Mouse (Mus musculus) neural tube, embryonic 14.5 days (tissue): Measurements from ENCODE around the gene Nav1. TPM values are rescaled to one million over a fixed set of nuclear protein-coding genes. Genes with fewer than 3 reads are reported as not detected.
A peak's percentile ranks its signal among the peaks of the same experiment; 100 is the strongest.

Experiments
- ATAC-seq: fragments of 200-750 bp; cut with Nextera tagmentation; 2 replicates; pipeline ENCODE4 v1.8.0; 2017; ENCODE audit warnings: low read depth, mild to moderate bottlenecking, moderate TSS enrichment, moderate library complexity
- H3K27ac ChIP-seq: fragments of 300-500 bp; sonication (generic); 2 replicates; pipeline ENCODE4 v1.5.1; 2014; ENCODE audit warnings: low read depth, mild to moderate bottlenecking, control low read depth, low read length, moderate library complexity, mixed read lengths
- H3K27me3 ChIP-seq: fragments of 300-500 bp; sonication (generic); 2 replicates; pipeline ENCODE4 v1.6.1; 2014; ENCODE audit warnings: low read length; ENCODE audit not compliant: control insufficient read depth, insufficient read depth
- H3K36me3 ChIP-seq: fragments of 300-500 bp; sonication (generic); 2 replicates; pipeline ENCODE4 v1.6.1; 2014; ENCODE audit warnings: low read length, mixed read lengths; ENCODE audit not compliant: control insufficient read depth, insufficient read depth
- H3K4me1 ChIP-seq: fragments of 300-500 bp; sonication (generic); 2 replicates; pipeline ENCODE4 v1.6.1; 2014; ENCODE audit warnings: low read length; ENCODE audit not compliant: control insufficient read depth, insufficient read depth
- H3K4me2 ChIP-seq: fragments of 300-500 bp; sonication (generic); 2 replicates; pipeline ENCODE4 v1.6.1; 2014; ENCODE audit warnings: mild to moderate bottlenecking, low read depth, low read length, control low read depth
- H3K4me3 ChIP-seq: fragments of 300-500 bp; sonication (generic); 2 replicates; pipeline ENCODE4 v1.5.1; 2014; ENCODE audit warnings: low read depth, low read length, control low read depth, mixed read lengths
- H3K9ac ChIP-seq: fragments of 300-500 bp; sonication (generic); replicated peaks from 2 replicates; pipeline ENCODE4 v1.6.1; 2014; ENCODE audit warnings: low read depth, mild to moderate bottlenecking, control low read depth, low read length, mixed read lengths
- H3K9me3 ChIP-seq: fragments of 300-500 bp; sonication (generic); 2 replicates; pipeline ENCODE4 v1.6.1; 2016; ENCODE audit warnings: low read length; ENCODE audit not compliant: control insufficient read depth
- WGBS: fragments of 180-500 bp; shearing (Covaris S2); extraction: QIAGEN DNeasy Blood & Tissue Kit; methylation state at CpG from one replicate; pipeline ENCODE4 v1.1.7; 2014; 5-methylcytosine and 5-hydroxymethylcytosine counted together
- polyA plus RNA-seq: library from polyadenylated mRNA; unstranded; fragments of >200 nt; fragmentation: Nextera tagmentation; extraction: Ambion mirVana; gene quantifications from 2 replicates; pipeline ENCODE4 v1.2.1, GENCODE M21; 2014

Gene Nav1
- polyA plus RNA-seq, 1 experiment from 2014 or later: 64.9 TPM

- no peaks in the 10 kb centered on the region for H3K36me3 ChIP-seq
- H3K27me3 ChIP-seq: no peaks in the 10 kb centered on the region
- H3K4me3 ChIP-seq: no peak overlapping the region
- no peaks in the 10 kb centered on the region for H3K9me3 ChIP-seq
- 44% methylated on average over 3 of the region's 3 CpGs for WGBS
- no peak for ATAC-seq
- no peak overlapping the region for H3K27ac ChIP-seq
- peaks cover 38% of the 10 kb centered on the region for H3K4me1 ChIP-seq
- no peak overlapping the region for H3K9ac ChIP-seq
- H3K4me2 ChIP-seq: no peak overlapping the region
Observed at GRCm38 (mm10) chr1:135550886-135551285, 56.2 kb downstream of the Nav1 start.

DNA sequence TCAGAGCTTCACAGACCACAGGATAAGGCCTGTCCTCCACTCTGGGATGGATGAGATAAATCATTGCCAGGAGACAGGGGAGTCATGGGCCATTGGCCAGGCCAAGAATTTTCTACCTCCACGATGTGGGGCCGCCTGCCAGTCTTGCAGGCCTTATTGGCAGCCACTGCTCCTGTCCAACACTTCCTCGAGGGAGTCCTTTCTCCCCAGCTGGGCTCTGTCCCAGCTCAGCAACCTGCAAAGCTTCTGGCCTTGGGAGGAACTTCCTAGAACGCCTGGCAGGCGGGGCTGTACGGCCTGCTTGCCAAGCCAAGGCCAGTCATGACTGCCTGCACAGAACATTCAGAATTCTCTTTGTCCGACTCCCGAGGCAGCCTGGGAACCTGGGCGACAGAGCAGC lies 58.3 kb downstream of the Nav1 start:
- Histone ChIP-seq H3K27me3 (no peaks in the 10 kb centered on the region), H3K9ac (0 out of 2 replicates have a peak overlapping the region, but pooled peaks have one; percentile 16), H3K36me3 (no peaks in the 10 kb centered on the region), H3K9me3 (no peaks in the 10 kb centered on the region), H3K4me3 (no peak overlapping the region), H3K27ac (0 out of 2 replicates have a peak overlapping the region, but pooled peaks have one; percentile 12), H3K4me2 (no peak overlapping the region), H3K4me1 (peaks cover 18% of the 10 kb centered on the region)
- 40% methylated on average over 9 of the region's 9 CpGs for WGBS
- no peak for ATAC-seq

- H3K36me3 ChIP-seq: no peaks in the 10 kb centered on the region
- H3K9ac ChIP-seq: no peak overlapping the region
Observed at GRCm38 (mm10) chr1:135546099-135546498, 61.0 kb downstream of the Nav1 start.

GRCm38 (mm10) chr1:135544504-135545146 lies 62.5 kb downstream of the Nav1 start:
- H3K9ac ChIP-seq: no peak overlapping the region
- no peaks in the 10 kb centered on the region for H3K9me3 ChIP-seq
- H3K27ac ChIP-seq: 0 out of 2 replicates have a peak overlapping the region, but pooled peaks have one; percentile 4
- H3K4me1 ChIP-seq: peaks cover 24% of the 10 kb centered on the region
- H3K4me3 ChIP-seq: no peak overlapping the region
- H3K4me2 ChIP-seq: no peak overlapping the region
- H3K36me3 ChIP-seq: no peaks in the 10 kb centered on the region
- no peaks in the 10 kb centered on the region for H3K27me3 ChIP-seq
- ATAC-seq: 0 out of 2 replicates have a peak, but pooled peaks have one; percentile 29
- 42% methylated on average over 16 of the region's 16 CpGs for WGBS

More at GRCm38 (mm10) chr1:135546099-135546498, 61.0 kb downstream of the Nav1 start:
- Histone ChIP-seq H3K27ac (no peak overlapping the region), H3K4me3 (no peak overlapping the region), H3K9me3 (no peaks in the 10 kb centered on the region), H3K4me1 (peaks cover 22% of the 10 kb centered on the region), H3K4me2 (no peak overlapping the region), H3K27me3 (no peaks in the 10 kb centered on the region)
- ATAC-seq: no peak
- 46% methylated on average over 5 of the region's 5 CpGs for WGBS

DNA sequence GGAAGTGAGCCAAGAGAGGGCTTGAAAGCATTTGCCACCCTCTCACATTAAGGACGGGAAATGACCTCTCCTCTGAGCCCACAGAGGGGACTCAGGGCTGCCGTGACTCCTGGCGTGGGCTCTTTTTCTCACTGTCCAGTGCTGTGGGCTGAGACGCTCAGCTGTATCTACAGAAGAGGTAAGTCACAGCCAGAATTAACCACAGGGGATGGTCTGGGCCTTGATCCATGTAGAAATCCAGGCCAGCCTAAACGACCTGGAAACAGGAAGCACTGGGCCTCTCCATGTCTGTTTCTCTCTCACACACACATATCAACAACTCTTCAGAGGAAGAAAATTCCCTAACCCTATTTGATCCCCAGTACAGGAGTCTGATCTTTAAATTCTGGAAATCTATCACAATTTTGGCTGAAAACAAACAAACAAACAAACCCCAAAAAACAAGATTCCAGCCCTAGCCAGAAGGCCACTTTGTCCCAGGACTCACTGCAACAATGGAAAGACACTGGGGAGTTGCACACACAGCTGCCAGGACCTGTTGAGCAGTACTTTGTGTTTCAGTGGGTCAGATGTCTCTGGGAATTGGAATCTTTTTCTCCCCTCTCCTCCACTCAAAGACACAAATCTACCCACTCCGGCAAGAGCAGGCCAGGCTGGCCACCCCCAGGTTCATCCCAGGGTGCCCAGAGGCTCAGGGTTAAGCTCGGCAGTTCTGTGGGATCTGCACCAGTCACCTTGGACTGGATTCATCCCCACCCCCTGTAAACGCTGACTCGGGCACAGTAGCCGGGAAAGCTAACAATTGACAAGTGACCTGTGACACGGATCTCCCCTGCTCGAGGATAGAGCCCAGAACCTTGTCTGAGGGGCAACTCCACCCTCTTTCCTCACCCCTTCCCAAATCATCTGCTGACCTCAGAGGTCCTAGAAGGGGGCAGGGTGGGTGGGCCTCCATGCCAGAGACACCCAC lies 64.0 kb downstream of the Nav1 start:
- H3K27ac ChIP-seq: no peak overlapping the region
- no peaks in the 10 kb centered on the region for H3K9me3 ChIP-seq
- no peak for ATAC-seq
- H3K4me1 ChIP-seq: peaks cover 13% of the 10 kb centered on the region; the same call in 1 of the 2 replicates
- H3K27me3 ChIP-seq: no peaks in the 10 kb centered on the region
- H3K36me3 ChIP-seq: no peaks in the 10 kb centered on the region
- no peak overlapping the region for H3K4me3 ChIP-seq
- H3K4me2 ChIP-seq: no peak overlapping the region
- WGBS: 35% methylated on average over 12 of the region's 12 CpGs
- 0 out of 2 replicates have a peak overlapping the region, but pooled peaks have one; percentile 2 for H3K9ac ChIP-seq

- peaks cover 13% of the 10 kb centered on the region; the same call in 1 of the 2 replicates for H3K4me1 ChIP-seq
- ATAC-seq: no peak
- 87% methylated on average over 9 of the region's 9 CpGs for WGBS
Observed at GRCm38 (mm10) chr1:135542080-135542479, 65.0 kb downstream of the Nav1 start.

DNA sequence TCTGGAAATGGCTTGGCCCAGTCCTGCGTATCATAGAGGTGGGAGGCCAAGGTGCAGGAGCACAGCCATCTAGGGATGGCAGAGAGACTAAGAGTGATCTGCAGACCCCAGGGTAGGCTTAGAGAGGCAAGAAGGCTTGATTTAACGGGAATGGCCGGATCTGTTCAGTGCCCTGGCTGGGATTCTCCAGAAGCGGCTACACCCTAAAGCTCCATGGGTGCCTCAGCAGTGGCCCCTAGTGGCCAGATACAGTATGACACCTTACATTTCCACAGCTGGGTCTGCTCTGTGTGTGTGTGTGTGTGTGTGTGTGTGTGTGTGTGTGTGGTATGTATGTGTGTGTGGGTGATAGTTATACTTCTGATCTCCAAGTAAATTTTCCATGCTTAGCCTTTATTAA lies 66.8 kb downstream of the Nav1 start:
- Histone ChIP-seq H3K4me2 (no peak overlapping the region), H3K36me3 (peaks cover 3% of the 10 kb centered on the region; the same call in 1 of the 2 replicates), H3K9me3 (no peaks in the 10 kb centered on the region), H3K4me3 (no peak overlapping the region), H3K9ac (no peak overlapping the region), H3K27me3 (no peaks in the 10 kb centered on the region), H3K27ac (no peak overlapping the region), H3K4me1 (0 out of 2 replicates have a peak, but pooled peaks cover 10% of the 10 kb centered on the region)
- ATAC-seq: peak; percentile 67
- WGBS: 25% methylated on average over 4 of the region's 4 CpGs

More at GRCm38 (mm10) chr1:135542080-135542479, 65.0 kb downstream of the Nav1 start:
- Histone ChIP-seq H3K4me2 (no peak overlapping the region), H3K36me3 (no peaks in the 10 kb centered on the region), H3K4me3 (no peak overlapping the region), H3K9me3 (no peaks in the 10 kb centered on the region), H3K27ac (no peak overlapping the region), H3K27me3 (no peaks in the 10 kb centered on the region), H3K9ac (no peak overlapping the region)

- 87% methylated on average over 12 of the region's 12 CpGs for WGBS
- no peak for ATAC-seq
Observed at GRCm38 (mm10) chr1:135538441-135539265, 68.4 kb downstream of the Nav1 start.

More at GRCm38 (mm10) chr1:135538441-135539265, 68.4 kb downstream of the Nav1 start:
- H3K4me1 ChIP-seq: peaks cover 14% of the 10 kb centered on the region; the same call in 1 of the 2 replicates
- H3K9ac ChIP-seq: no peak overlapping the region
- H3K9me3 ChIP-seq: no peaks in the 10 kb centered on the region
- H3K27me3 ChIP-seq: no peaks in the 10 kb centered on the region
- H3K4me2 ChIP-seq: no peak overlapping the region
- no peak overlapping the region for H3K27ac ChIP-seq
- peaks cover 8% of the 10 kb centered on the region; the same call in 1 of the 2 replicates for H3K36me3 ChIP-seq
- no peak overlapping the region for H3K4me3 ChIP-seq
